Mouse (Mus musculus) brain, embryonic 14.5 days (tissue): ENCODE results near the gene Cd44. TPM values are rescaled to one million over a fixed set of nuclear protein-coding genes. Genes with fewer than 3 reads are reported as not detected.

Experiments used
- DNase-seq: peaks from one replicate; pipeline ENCODE4 v3.0.0-alpha.2; 2011; ENCODE audit warnings: low read depth
- CTCF ChIP-seq: fragments of 200-500 bp; IDR thresholded peaks from 2 replicates; pipeline ENCODE4 v1.5.1; 2012; ENCODE audit warnings: inconsistent platforms, mild to moderate bottlenecking, moderate library complexity, borderline replicate concordance; ENCODE audit not compliant: insufficient read depth, insufficient read length; ENCODE audit errors: extremely low read depth
- POLR2A ChIP-seq: fragments of 200-500 bp; IDR thresholded peaks from 2 replicates; pipeline ENCODE4 v1.6.1; 2012; ENCODE audit warnings: mild to moderate bottlenecking, inconsistent platforms, borderline replicate concordance; ENCODE audit not compliant: poor library complexity, insufficient read depth, insufficient read length, severe bottlenecking; ENCODE audit errors: extremely low read depth
- polyA plus RNA-seq: library from polyadenylated mRNA; depleted of rRNA; stranded (reverse); fragments of >200 nt; gene quantifications from 2 replicates; pipeline ENCODE4 v1.2.3, GENCODE M21; 2012

Gene Cd44
- polyA plus RNA-seq, 1 experiment = 4.1 TPM

DNA sequence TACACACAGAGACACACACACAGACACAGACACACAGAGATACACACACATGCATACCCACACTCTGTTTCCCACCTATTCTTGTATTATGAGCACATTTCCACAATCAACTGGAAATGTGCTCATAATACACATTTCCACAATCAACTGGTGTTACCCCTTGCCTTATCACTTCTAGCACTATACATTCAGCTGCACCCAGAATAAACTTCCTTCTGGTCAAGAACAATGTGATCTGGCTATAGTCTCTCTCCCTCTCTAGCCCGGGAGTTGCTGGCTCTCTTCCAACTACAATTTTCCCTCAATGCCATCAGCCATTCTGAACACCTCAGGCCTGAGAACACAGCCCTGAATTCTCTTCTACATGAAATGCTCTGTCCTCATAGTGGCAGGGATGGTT is 34.9 kb downstream of the Cd44 start:
- TF ChIP-seq CTCF (no peak), POLR2A (no peak)
- peak; percentile 44 for DNase-seq

DNA sequence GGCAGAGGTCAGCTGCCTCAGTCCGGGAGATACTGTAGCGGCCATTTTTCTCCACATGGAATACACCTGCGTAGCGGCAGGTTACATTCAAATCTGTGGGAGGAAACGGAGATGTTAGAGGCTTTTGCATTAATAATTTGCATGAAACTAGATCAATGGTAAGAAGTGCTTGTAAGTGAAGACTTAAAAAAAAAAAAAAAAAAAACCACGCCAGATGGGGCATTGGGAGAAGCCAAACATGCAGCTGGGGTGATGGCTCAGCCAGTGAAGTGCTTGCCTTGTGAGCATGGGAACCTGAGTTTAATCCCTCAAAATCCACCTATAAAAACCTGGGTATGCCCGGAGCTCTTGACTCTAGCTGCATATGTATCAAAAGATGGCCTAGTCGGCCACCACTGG is 36.1 kb downstream of the Cd44 start:
- no peak for TF ChIP-seq POLR2A
- TF ChIP-seq CTCF = no peak
- no peak for DNase-seq

DNA sequence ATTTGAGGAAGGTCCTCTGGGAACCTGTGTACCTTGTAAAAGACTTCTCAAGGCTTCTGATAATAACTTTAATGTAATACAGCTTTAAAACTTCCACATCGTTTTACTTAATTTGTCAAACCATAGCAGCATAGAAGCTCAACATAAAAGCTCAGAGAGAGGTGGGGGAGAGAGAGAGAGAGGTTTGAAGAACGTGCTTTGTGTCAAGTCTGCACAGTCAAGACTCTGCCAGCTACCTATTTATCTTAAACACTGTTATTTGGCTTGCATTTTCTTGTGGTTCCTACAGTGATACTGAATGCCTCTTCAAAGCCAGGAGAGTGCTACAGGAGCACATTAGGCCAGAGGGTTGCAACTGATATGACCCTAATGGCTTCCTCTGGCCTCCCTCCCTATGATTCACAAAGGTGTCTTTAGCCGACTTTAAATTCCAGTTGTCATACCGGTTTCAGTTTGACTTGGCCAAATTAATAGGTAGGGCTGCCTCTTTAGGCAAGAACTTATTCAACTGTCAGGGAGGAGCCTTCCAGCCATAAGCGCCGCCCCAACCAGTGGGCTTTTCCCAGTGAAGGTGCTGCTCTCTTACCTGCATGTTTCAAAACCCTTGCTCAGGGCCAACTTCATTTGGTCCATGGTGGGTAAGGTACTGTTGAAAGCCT is 36.6 kb downstream of the Cd44 start:
- DNase-seq = peak; percentile 31
- TF ChIP-seq POLR2A (no peak), CTCF (no peak)

DNA sequence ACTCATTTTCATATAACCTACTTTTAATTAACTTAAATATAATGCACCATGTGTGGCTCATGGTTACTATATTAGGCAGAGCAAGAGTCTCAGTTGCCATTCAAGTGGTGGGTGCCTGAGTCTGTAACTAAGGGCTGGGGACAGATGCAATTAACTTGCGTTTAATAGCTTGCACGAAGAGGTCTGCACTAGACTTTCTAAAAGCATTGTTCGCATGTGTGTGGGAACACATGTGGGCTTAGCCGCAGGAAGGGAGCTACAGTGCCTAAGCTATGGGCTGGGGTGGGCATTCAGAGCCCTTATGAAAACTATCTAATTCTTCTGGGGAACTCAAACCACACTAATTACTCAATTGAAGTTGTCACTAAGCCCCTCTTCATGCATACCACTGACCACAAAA is 37.4 kb downstream of the Cd44 start:
- TF ChIP-seq POLR2A (no peak), CTCF (no peak)
- DNase-seq = peak; percentile 28

DNA sequence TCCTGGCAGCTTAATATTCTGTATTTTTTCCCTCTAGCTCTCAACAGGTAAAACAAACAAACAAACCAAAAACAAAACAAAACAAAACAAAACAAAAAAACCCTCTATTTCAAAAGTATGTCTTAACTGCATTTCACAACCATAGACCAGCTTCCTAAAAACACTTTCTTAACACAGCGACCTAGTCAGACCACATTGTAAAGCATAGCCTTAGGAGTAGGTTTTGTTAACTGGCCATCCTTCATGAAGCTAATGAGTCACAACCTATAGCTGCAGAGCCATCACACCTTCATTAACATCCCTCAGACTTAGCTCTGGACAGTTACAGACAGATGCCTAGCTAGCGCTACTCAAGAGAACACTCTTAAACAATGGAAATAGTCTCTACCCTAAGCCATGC is 37.9 kb downstream of the Cd44 start:
- DNase-seq = no peak
- TF ChIP-seq CTCF (no peak), POLR2A (no peak)

DNA sequence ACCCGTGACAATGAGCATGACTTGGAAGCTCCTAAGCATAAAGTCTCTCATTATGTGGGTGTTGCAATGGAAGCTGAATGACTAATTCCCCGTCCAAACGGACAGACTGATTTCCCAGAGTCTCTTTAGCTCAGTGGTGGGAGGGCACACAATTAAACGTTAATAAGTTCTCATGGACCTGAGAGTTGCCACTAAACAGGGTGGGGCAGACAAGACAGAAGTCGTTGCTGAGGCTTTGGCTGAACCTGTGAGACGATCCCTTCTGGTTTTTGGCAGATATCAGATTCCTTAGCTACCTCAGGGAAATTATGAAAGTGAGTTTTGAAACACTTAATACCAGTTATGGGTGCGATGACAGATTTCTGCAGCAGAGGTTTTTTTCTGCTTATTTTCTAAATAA is 38.8 kb downstream of the Cd44 start:
- no peak for TF ChIP-seq CTCF
- no peak for TF ChIP-seq POLR2A
- no peak for DNase-seq

DNA sequence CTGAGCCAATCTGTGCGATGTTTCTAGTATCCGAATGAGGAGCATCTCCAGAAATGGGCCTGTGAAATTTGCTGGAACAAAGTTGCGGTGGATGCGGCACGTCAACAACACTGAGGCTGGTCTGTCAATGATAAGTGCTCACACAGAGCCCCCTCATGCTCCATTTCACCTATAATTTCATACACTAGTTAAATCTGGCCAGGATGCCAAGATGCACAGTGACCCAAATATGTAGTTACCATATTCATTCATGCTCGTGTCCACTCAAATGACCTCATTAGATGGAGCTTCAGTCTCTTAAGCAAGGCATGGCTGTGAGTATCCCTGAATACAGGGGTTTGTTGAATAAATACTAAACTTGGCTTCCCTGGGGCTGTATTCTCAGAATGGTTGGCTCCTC is 43.2 kb downstream of the Cd44 start:
- no peak for DNase-seq
- no peak for TF ChIP-seq CTCF
- TF ChIP-seq POLR2A = no peak

DNA sequence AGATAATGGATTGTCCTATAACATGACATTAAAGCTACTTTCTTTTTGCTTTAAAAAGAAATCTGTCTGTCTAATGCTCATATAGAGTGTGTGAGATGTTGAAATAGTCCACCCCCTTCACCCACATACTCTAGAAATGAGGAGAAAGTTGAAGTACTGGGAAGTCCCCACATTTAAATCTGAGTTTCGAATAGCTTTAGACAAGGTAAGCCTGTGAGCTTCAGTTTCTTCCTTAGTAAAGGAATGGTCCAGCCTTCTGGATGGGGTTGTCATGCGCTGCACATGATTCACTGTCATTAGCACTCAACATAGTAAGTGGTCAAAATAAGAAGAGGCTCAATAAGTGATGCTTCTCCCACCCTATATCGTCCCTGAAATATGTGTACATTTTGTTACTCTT is 48.2 kb downstream of the Cd44 start:
- DNase-seq = no peak
- TF ChIP-seq POLR2A = no peak
- TF ChIP-seq CTCF = no peak

DNA sequence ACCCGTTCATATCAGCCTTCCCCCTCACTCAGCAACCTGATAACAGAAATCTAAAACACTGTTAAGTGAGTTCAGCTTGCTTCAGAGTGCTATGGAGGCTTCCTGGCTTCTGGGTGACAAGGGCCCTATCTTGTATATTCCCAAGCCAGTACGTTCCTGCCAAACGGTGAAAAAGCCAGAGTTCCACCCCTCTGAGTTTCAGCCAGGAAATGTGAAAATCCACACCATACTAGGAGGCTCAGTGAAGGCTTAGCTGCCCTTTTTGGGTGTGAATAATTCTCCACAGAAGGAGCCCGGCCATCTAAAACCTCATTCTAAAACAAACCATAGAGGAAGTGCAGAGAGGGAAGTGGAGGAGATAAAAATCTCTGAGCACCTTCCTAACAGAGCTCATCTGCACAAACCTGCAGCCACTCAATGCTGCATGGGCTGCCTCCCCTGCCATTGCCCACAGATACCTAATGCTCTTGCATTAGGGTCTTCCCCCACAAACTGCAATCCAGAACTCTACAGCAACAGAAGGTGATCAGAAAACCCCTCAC is 49.5 kb downstream of the Cd44 start:
- TF ChIP-seq POLR2A (no peak), CTCF (no peak)
- DNase-seq = no peak

DNA sequence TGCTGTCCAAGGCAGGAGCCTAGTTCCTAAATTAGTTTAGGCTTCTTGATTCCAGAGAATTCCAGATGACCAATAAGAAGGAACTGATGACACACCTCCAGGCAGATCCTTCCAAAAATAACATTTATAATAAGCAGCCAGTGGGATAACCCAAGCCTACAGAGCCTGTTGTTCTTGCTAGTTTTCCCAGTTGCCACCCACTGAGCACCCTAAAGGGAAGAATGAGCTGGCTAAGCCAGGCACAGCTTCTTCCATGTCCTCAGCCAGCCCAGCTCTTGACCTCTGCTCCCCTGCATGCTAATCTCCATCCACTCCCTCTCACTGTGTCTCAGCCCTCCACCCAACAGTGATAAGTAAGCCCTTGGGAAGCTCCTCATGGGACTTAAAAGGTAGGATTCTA is 51.4 kb downstream of the Cd44 start:
- no peak for TF ChIP-seq CTCF
- no peak for TF ChIP-seq POLR2A
- DNase-seq = no peak

DNA sequence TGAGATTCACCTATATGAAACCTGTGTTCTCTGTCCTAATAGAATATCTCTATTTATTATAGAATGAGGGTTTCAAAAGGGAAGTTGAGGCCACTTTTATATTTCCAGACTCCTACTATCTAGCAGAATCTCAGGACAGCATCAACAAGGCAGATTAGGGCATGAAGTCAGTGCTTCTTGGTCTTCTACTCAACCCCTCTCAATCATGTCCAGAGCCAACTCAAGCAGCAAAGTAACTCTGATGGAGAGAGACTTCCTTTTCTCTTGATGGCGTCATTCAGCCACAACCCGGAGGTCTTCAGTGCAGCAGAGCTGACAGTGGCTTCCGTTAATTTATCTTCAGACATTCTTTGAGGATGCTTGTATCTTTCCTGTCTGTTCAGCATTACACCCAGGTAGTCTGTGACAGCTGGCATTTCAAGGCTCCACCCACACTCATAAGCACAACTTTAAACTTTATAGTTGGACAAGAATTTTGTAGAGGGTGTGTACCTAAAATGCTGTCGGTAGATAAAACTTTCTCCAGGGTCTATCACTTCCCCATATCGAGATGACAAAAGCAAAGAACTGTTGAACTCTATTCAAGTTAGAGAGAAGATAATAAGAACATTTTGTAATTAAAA is 52.5 kb downstream of the Cd44 start:
- no peak for TF ChIP-seq POLR2A
- no peak for TF ChIP-seq CTCF
- DNase-seq = no peak

DNA sequence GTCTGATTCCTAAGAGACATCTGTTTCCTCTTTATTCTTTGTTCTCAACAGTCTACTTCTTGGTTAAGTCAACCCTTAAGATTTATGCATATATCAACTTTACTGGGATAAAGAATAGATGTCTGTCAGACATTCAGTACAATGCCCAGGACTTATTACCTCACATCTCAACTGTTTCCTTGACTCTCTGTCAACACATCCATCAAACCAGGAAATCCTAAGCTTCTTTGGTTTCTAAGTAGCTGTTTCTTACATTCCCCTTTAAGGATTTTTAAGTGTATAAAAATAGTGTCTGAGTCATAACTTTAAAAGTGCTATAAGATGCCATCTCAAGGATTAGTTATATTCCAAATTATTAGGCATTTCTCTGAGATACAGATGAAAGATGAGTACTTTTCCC is 60.2 kb downstream of the Cd44 start:
- no peak for DNase-seq
- TF ChIP-seq CTCF (no peak), POLR2A (no peak)

DNA sequence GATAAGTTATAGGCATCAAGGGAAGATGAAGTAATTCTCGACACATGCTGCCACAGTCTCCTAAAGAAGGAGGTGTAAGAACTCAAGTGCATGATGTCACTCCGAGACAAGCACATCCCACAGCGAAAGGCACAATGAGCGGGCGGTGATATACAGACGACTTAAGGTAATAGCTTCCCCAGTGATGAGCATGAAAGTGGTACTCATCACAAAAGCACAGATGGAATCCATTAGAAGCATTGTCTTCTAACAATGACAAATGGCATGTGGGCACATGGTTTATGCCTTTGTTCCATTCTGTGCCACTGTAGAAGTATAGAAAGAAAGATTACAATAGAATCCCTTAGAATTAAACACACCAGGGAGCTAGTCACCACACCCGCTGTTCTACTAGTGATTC is 63.3 kb downstream of the Cd44 start:
- TF ChIP-seq POLR2A = no peak
- no peak for TF ChIP-seq CTCF
- DNase-seq = peak; percentile 49
